Mouse (Mus musculus) brain, embryonic 18.5 days (tissue): ENCODE results near the gene Rdh16f1.
"Not testable (repeated sequence)": the region's sequence is repeated elsewhere in the genome, so short reads cannot be mapped to it uniquely, and the experiment has no call there.

Source experiments
- DNase-seq: peaks from one replicate; pipeline ENCODE4 v3.0.0-alpha.2; 2012; ENCODE audit warnings: low read depth, low spot score

The Rdh16f1 gene

DNA sequence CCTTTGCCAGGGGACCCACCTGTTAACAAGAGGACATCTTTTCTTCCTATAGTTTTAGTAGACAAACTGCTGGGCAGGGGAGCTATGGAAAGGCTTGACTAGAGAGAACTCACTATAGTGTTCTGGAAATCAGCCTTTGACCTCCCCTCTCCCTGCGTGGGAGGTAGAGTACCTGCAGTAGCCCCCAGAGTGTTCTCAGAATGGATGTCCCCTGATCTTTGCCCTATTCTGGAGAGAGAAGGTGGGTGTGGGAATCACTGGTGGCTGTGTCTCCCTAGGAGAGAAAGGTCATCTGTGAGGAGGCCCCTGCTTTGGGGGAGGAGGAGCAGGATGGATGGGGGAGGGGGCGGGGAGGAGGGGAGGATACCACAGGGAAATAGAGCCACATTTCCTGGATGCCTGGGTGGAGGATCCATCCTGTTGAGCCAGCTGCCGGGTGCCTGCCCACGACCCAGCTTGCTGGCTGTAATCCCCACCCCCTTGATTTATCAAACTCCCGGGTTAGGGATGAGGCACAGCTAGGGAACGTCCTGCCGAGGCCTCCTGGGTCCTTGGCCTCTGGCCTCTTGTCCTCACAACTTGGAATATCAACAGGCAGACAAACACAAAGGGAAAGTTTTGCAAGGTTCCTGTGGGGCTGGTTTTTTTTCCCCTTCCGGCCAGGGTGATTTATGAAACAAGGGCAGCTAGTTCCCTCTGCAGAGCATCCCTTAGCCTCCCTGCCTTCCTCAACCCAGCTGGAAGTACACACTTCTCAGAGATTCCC is 10.6 kb upstream of the Rdh16f1 start:
- DNase-seq: no peak

GRCm38 (mm10) chr10:127750136-127750777 is 9.3 kb upstream of the Rdh16f1 start:
- DNase-seq: no peak

GRCm38 (mm10) chr10:127751548-127751947 is 8.0 kb upstream of the Rdh16f1 start, which contains the start of gene Gpr182:
Gpr182 (minus strand) TSS chr10:127751732.
- DNase-seq: no peak

DNA sequence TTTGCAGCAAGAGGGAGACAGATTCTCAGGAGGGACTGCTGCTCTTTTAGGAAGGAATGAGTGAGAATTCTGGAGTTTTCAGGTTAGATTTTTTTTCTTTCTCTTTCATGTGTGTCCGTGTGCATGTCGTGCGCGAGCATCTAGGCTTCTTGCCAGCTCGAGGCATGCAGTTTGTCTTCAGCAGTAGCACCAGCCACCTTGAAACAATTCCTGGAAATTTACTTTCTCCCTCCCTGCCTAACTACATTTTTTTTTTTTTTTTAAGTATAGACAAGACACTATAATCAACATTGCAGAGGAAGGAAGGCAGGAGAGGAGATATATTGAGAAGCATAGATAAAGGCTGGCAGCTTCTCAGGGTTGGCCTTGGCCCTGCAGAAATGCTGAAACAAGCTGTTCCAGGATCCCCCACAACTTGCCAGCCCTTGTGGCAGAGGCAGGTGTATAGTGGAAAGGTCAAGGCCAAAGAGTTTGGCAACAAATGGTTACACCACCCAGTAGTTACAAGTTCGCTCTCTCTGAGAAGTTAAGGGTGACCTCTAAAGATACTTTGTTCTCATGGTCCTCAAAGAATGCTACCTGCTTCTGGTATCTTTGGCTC is 4.9 kb upstream of the Rdh16f1 start:
- DNase-seq: no peak

DNA sequence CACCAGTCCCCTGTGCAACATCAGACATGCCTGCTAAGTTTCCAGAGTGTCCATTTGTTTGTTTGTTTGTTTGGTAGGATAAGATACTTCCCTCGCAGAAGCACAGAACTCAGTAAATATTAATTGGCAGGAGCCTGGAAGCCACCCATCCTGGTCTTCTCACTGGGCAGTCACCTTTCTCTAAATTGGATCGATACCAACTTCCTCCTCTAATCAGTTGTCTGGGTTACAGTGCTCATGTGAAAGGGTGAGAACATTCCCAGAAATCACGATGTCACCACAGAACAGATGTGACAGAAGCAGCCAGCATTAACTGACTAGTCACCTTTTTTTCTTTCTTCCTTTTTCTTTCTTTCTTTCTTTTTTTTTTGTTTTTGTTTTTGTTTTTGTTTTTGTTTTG is 4.3 kb upstream of the Rdh16f1 start:
- no peak for DNase-seq

- DNase-seq: no peak
Observed at GRCm38 (mm10) chr10:127755770-127756468, 3.7 kb upstream of the Rdh16f1 start.

DNA sequence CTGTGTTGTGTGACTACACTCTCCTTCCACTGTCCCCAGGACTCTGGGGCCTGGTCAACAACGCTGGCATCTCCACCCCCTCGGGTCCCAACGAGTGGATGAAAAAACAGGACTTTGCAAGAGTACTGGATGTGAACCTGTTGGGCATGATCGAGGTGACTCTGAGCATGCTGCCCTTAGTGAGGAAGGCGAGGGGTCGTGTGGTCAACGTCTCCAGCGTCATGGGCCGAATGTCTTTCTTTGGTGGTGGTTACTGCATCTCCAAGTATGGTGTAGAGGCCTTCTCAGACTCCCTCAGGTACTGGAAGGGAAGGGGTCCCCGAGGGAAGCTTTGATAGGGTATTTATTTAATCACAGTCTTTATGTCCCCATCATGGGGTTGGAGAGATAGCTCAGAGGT is 3.3 kb downstream of the Rdh16f1 start:
- not testable (repeated sequence) for DNase-seq

- no peak for DNase-seq
Observed at GRCm38 (mm10) chr10:127763914-127764680, 4.5 kb downstream of the Rdh16f1 start.

DNA sequence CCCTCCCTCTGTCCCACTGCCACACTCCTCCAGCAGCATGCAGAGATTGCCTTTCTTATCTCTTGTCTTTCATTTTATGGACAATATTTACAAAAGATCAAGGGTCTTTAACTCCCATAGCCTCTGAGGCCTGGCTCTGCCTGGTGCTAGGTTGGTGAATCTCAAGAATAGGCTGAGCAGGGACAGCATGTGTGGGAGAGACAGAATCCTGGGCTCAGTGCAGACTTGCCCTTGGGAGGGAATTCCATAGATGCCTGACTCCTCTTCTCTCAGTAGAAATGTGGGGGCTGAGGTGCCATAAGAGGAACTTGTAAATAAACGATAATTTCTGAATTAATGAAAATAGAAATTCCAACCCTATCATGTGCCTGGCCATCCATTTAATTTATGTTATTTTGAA is 7.0 kb downstream of the Rdh16f1 start:
- DNase-seq: no peak

DNA sequence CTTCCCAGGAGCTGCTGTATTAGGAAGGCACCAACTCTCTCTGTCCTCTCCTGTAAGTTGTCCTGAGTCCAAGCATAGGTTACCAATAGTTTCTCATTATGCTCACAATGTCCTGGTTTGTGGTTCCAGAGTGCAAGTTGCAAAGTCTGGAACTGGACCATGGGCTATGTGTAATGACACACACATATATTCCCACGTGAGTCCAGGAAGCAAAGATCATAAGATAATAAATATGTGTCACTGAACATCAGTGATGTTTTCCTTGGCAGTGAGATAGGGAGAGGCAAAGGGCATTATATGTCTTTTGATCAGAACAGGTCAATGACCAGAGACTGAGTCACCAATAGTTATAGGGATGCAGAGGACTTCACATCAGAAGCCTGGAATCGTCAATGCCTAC is 16.4 kb downstream of the Rdh16f1 start, which contains the start of gene Rdh9:
Gene Rdh9 (plus strand): TSS at position 376 of the 400 bp plus-strand sequence.
- DNase-seq: no peak

DNA sequence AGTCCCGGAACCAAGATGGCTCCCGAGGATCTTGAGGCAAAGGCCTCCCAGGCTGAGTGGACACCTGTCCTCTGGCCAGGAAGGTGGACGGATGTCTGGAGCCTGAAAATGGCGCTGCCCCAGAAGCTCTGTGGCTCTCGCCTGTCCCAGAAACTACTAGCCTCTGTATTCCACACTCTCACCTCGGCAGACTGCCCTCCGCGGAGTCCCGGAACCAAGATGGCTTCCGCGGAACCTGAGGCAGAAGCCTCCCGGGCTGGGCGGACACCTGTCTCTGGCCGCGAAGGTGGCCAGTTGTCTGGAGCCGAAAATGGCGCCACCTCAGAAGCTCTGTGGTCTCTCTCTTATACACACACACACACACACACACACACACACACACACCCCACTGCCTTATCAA is 22.7 kb downstream of the Rdh16f1 start:
- DNase-seq: not testable (repeated sequence)

DNA sequence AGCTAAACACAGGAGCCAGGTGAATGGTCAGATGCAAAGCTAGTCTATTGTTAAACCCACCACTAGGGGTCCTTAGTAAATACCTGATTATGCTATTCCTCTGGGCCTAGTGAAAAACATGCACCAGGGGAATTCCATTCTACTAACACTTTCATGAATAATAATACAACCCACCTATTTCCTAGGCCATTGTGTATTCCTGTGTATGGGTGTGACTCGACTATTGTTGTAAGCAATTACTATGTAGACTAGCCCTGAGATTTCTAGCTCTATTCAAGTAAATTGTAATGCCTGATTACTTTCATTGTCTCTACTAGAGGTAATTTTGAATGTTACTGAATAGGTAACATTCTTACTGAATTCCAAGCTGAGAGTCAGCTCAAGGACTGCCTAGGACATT is 25.8 kb downstream of the Rdh16f1 start:
- not testable (repeated sequence) for DNase-seq

DNA sequence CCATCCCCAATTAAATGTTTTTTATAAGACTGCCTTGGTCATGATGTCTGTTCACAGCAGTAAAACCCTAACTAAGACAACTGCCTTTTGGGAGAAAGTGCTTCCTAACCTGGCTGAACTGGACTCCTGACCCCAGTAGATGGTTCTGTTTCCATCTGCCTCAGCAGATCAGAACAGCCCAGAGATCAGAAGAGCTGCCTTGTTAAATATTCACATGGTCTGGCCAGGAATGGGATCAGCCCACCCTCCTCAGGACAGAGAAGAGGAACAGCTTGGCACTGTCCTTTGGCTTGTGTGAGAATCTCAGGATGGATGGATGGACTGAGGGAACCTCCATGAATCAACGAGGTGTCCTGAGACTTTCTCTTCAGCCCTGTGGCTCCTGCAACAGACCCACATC is 39.7 kb downstream of the Rdh16f1 start:
- no peak for DNase-seq

DNA sequence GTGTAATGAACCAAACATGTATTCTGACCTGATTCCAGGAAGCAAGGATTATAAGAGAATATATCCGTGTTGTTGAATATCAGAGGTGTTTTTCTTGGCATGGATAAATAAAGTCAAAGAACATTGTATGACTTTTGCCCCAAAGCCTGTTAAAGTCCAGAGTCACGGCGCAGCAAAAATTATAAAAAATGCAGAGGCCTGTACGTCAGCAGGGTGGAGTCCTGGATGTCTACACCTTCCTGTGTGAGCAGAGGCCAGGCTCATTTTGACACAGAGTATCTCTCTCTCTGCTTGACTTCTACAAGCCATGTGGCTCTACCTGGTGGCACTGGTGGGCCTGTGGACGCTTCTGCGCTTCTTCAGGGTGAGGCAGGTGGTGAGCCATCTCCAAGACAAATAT is 41.3 kb downstream of the Rdh16f1 start, which contains the start of gene Rdh16:
Gene Rdh16 (plus strand): TSS at position 262 of the 400 bp plus-strand sequence.
- DNase-seq: no peak

DNA sequence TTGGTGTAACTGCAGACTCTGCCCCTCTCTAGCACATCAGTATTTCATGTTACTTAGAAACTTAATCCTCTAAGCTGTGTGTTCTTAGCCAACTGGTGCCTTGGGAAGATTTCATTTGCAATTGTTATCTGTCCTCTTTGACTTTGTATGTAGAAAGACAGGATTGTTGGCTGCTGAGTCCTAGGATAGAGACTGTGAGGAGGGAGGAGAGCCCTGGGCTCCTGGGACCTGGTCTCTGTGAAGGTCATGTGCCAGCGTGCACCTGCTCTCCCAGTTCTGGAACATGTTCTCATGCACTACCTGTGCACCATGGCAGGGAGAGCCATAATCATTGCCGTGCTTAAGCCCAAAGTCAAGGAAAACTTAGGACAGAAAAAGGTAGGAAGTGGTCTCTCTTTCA is 42.0 kb downstream of the Rdh16f1 start:
- DNase-seq: no peak

GRCm38 (mm10) chr10:127802236-127802635 is 42.6 kb downstream of the Rdh16f1 start:
- DNase-seq: no peak

DNA sequence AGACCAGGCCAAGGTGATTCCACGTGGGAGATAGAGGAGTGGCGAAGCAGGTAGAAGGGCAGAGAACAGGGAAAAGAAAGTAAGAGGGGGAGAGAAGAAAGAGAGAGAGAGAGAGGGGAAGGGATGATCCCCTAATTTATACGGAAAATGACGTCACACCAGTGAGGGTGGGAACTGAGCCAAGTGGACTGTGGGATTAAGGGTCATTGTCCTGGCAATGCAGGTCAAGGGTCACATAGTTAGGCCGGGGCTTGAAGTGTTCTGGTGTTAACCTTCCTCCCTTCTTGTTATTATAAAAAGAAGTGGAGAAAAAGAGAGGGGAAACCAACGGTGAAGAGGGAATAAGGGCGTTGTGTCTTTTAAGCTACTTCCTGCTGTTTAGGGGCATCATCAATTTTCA is 44.8 kb downstream of the Rdh16f1 start:
- DNase-seq: no peak

GRCm38 (mm10) chr10:127815888-127816287 is 56.3 kb downstream of the Rdh16f1 start:
- no peak for DNase-seq

- DNase-seq: not testable (repeated sequence)
Observed at GRCm38 (mm10) chr10:127817268-127817910, 57.8 kb downstream of the Rdh16f1 start.

DNA sequence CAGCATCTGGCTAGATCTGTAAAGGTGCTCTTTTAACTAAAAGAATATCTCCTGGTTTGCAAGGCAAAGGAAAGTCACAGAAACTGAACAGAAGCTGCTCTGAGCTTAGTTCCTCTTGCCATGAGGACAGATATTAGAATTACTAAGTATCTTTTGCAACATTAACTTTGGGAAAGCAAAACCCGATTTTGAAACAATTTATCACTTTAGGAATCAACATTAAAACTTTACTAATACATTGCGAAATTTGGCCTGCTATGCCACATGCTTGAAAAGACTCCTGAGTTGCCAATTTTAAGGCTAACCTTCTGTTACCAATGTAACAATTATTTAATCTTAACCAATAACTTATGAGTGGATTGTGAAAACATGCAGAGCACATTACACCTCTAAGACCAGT is 62.2 kb downstream of the Rdh16f1 start:
- DNase-seq: not testable (repeated sequence)

GRCm38 (mm10) chr10:127825386-127825785 is 65.8 kb downstream of the Rdh16f1 start:
- no peak for DNase-seq
